Mouse (Mus musculus): ENCODE measurements at regions not wholly inside any gene's neighbourhood (a gene's known extent, or its start where the extent isn't known, plus 50 kb on each side); places are given as distances from the start of the nearest gene placed in this dataset.

DNA sequence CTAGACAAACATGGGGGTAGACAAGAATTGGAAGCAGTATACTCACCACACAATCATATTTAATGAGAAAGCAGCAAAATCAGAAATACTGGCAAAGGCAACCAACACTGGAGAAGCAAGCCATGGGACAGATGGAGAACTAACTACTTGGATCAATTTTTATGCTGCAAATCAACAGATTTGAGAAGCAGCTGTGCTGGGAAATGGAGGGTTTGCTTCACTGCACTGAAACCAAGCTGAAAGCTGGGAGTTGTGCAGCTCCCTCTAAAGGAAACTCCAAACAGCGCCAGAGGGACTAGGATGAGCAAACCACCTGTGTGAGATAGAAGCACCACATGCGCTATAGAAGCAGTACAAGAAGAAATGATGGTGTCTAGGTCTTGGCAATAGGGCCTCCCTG lies 1246.0 kb downstream of the Lrfn5 start:
- DNase-seq (ENCODE audit: low spot score in 2 of 2), result peak; percentile 38 to 51

DNA sequence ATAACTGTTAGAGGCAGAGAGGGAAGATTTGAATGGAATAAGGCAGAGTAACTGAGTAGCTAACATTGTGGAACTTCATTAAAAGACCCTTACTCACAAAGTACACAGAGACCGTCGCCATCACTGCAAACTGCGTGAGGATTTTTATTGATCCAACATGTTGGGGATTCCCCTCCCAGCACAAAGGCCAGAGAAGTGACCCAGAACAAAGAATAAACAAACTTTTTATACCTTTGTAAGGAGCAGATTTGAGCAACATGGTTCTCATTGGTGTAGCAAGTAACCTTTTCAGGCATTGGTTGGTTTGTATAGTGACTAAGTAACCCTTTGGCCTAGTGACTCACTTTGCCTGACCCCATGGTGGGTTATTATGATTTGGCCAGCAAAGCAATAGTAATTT lies 1246.9 kb downstream of the Lrfn5 start:
- DNase-seq (ENCODE audit: low spot score in 2 of 2), result no peak

DNA sequence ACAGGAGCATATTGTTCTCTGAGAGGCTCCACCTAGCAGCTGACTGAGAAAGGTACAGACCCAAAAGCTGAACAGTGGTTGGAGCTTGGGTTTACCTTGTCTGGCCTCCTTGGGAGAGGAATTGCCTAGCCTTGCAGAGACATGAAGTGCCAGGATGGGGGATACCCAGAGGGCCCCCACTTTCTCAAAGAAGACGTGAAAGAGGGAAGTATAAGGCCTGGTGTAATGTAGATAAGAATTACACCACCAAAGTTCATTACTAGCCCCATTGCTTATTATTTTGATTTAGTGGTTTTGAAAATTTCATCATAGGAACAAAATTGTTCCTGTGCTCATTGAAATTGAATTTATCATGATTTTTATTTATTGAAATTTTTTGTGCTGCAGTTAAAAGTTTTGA lies 1253.0 kb downstream of the Lrfn5 start:
- DNase-seq (ENCODE audit: low spot score in 2 of 2), result no peak

DNA sequence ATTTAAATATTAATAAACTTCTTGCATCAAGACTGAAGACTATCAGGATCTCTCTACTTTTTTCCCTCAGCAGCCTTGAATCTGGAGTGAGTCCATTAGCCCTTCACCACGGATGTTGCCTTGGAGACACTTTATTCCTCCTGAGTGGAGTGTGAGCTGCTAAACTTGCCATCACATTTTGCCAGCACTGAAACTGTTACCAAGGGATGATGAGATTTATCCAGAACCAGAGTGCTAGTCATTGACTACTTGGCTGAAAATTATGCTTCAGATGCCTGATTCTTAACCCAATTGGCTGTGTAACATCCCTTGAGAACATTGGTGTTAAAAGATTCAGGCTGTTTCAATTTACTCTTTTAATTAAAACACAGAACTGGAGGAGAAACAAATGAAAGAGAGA lies 1289.8 kb downstream of the Lrfn5 start:
- no peak for DNase-seq (ENCODE audit: low spot score in 2 of 2)

Data from layer of hippocampus, postnatal 10 days (tissue).